Mouse (Mus musculus) forebrain, embryonic 11.5 days (tissue): ENCODE measurements around the gene Llgl2. TPM values are rescaled to one million over a fixed set of nuclear protein-coding genes. Genes with fewer than 3 reads are reported as not detected.

ENCODE experiments used
- microRNA-seq: library from miRNA; unstranded; fragments of <30 nt; microRNA quantifications from one replicate; pipeline ENCODE4, GENCODE M21; 2016; ENCODE audit not compliant: insufficient number of aligned reads
- polyA plus RNA-seq: library from polyadenylated mRNA; unstranded; fragments of >200 nt; fragmentation: Nextera tagmentation; extraction: Ambion mirVana; gene quantifications from 2 replicates; pipeline ENCODE4 v1.2.1, GENCODE M21; 2014

Gene Llgl2
- polyA plus RNA-seq, 1 experiment from 2014 or later, result 3.9 TPM

Small RNA genes lying within 50 kb of the gene (microRNA-seq; reads per million reads assigned to microRNA genes)
- not detected for gene Mir5621

Other genes starting within 250 kb of the Llgl2 start
- gene Mrps7, start 220.1 kb upstream of the Llgl2 start, polyA plus RNA-seq, result 93.9 and 95.3 TPM in 2 replicates
- gene Gga3, start 220.0 kb upstream of the Llgl2 start, polyA plus RNA-seq, result 36.5 and 37.1 TPM in 2 replicates
- gene Mif4gd, start 211.1 kb upstream of the Llgl2 start, polyA plus RNA-seq, result 19.2 and 22.6 TPM in 2 replicates
- 26.4 and 27.7 TPM in 2 replicates for gene Slc25a19, start 195.8 kb upstream of the Llgl2 start, polyA plus RNA-seq
- gene Grb2, start 115.5 kb upstream of the Llgl2 start, polyA plus RNA-seq, result 63.0 and 71.4 TPM in 2 replicates
- 25.9 and 28.9 TPM in 2 replicates for gene Tmem94, start 58.6 kb upstream of the Llgl2 start, polyA plus RNA-seq
- 20.4 and 21.2 TPM in 2 replicates for gene Caskin2, start 10.4 kb upstream of the Llgl2 start, polyA plus RNA-seq
- 29.4 and 33.4 TPM in 2 replicates for gene Tsen54, start 9.3 kb upstream of the Llgl2 start, polyA plus RNA-seq
- 0.16 TPM in 1 of 2 replicates, not detected in the other for gene Myo15b, start 34.4 kb downstream of the Llgl2 start, polyA plus RNA-seq
- 2.0 and 2.6 TPM in 2 replicates for gene Smim5, start 75.9 kb downstream of the Llgl2 start, polyA plus RNA-seq
- gene Smim6, start 88.0 kb downstream of the Llgl2 start, polyA plus RNA-seq, result 0.72 and 0.95 TPM in 2 replicates
- 55.2 and 56.3 TPM in 2 replicates for gene Sap30bp, start 109.2 kb downstream of the Llgl2 start, polyA plus RNA-seq
- gene Recql5, start 109.4 kb downstream of the Llgl2 start, polyA plus RNA-seq, result 28.3 and 35.6 TPM in 2 replicates
- 0.57 and 0.72 TPM in 2 replicates for gene Itgb4, start 150.7 kb downstream of the Llgl2 start, polyA plus RNA-seq
- 142 and 151 TPM in 2 replicates for gene Galk1, start 188.7 kb downstream of the Llgl2 start, polyA plus RNA-seq
- gene H3f3b, start 203.9 kb downstream of the Llgl2 start, polyA plus RNA-seq, result 1,836 and 1,931 TPM in 2 replicates
- gene Unk, start 206.3 kb downstream of the Llgl2 start, polyA plus RNA-seq, result 40.7 and 48.5 TPM in 2 replicates